Mouse (Mus musculus) Patski (cell line): ENCODE measurements around the gene Ptprs. TPM values are rescaled to one million over a fixed set of nuclear protein-coding genes. Genes with fewer than 3 reads are reported as not detected.
A peak's percentile ranks its signal among the peaks of the same experiment; 100 is the strongest.

Experiments
- ATAC-seq: fragments of 100-300 bp; one replicate; pipeline ENCODE4 v1.8.0; 2021
- CTCF ChIA-PET: fragments of 350-600 bp; sonication (Branson Sonifier 250); formaldehyde crosslinking; loops from one replicate; lab custom pipeline; 2022; ENCODE audit warnings: inconsistent platforms; lab: Charles Lee
- POLR2A ChIA-PET: fragments of 350-600 bp; sonication (Branson Sonifier 250); formaldehyde crosslinking; loops from one replicate; lab custom pipeline; 2022; ENCODE audit warnings: antibody characterized with exemption, inconsistent platforms; lab: Charles Lee
- DNase-seq: peaks from one replicate; pipeline ENCODE4 v3.0.0-alpha.2; 2011; ENCODE audit warnings: low read depth, low spot score
- H3K27me3 ChIP-seq: fragments of 371-371 bp; one replicate; pipeline ENCODE4 v1.5.1; 2021
- CTCF ChIP-seq: fragments of 100-300 bp; IDR thresholded peaks from one replicate; pipeline ENCODE4 v1.5.1; 2021
- in situ Hi-C: fragments of 300-500 bp; cut with MboI; formaldehyde crosslinking; loops from 3 replicates; pipeline ENCODE4 v1.11.1; 2018; ENCODE audit warnings: low pct_unique_long_range_greater_than_20kb, mixed read lengths
- polyA plus RNA-seq: library from polyadenylated mRNA; unstranded; gene quantifications from one replicate; pipeline ENCODE4 v1.2.3, GENCODE M21; 2021

Gene Ptprs
- polyA plus RNA-seq, 1 experiment from 2014 or later: 240 TPM

- CTCF ChIA-PET: interaction anchor here (1.2 to 1.3 kb wide), 3 partner anchors 14 to 184 kb away, joined by 3 read pairs; no protein-coding TSS in a partner anchor
- in situ Hi-C loops: no loop called here
- ATAC-seq: no peak
Observed at GRCm38 (mm10) chr17:56368291-56368790, 107.9 kb downstream of the Ptprs start.

GRCm38 (mm10) chr17:56365791-56366673 lies 110.3 kb downstream of the Ptprs start:
- POLR2A ChIA-PET: no interaction called here

More at GRCm38 (mm10) chr17:56368291-56368790, 107.9 kb downstream of the Ptprs start:
- no peaks in the 10 kb centered on the region for H3K27me3 ChIP-seq
- no peak for TF ChIP-seq CTCF
- no peak for DNase-seq
- POLR2A ChIA-PET: interaction anchor here (1.1 to 1.2 kb wide), 2 partner anchors 8 to 13 kb away, joined by 3 to 5 read pairs; no protein-coding TSS in a partner anchor

More at GRCm38 (mm10) chr17:56365791-56366673, 110.3 kb downstream of the Ptprs start:
- DNase-seq (peak; percentile 73), ATAC-seq (peak; percentile 79)
- H3K27me3 ChIP-seq: no peaks in the 10 kb centered on the region
- in situ Hi-C loops: no loop called here
- no peak for TF ChIP-seq CTCF
- CTCF ChIA-PET: interaction anchor here (0.8 kb wide), 1 partner anchor 15 kb away, joined by 3 read pairs; no protein-coding TSS in a partner anchor

Other genes starting within 250 kb of the Ptprs start
- 17.2 TPM for gene Fem1a, start 219.7 kb downstream of the Ptprs start, polyA plus RNA-seq
- gene Ticam1, start 199.7 kb downstream of the Ptprs start, polyA plus RNA-seq: 23.9 TPM
- gene Plin3, start 183.6 kb downstream of the Ptprs start, polyA plus RNA-seq: 82.5 TPM
- gene Arrdc5, start 176.2 kb downstream of the Ptprs start, polyA plus RNA-seq: not detected
- 44.3 TPM for gene Uhrf1, start 173.2 kb downstream of the Ptprs start, polyA plus RNA-seq
- 29.1 TPM for gene Kdm4b, start 150.4 kb downstream of the Ptprs start, polyA plus RNA-seq
- gene Znrf4, start 35.9 kb upstream of the Ptprs start, polyA plus RNA-seq: not detected
- gene Gm20219, start 77.9 kb upstream of the Ptprs start, polyA plus RNA-seq: 1.5 TPM
- 127 TPM for gene Safb2, start 108.1 kb upstream of the Ptprs start, polyA plus RNA-seq
- gene Safb, start 108.3 kb upstream of the Ptprs start, polyA plus RNA-seq: 159 TPM
- gene 2410015M20Rik, start 133.3 kb upstream of the Ptprs start, polyA plus RNA-seq: 323 TPM
- gene Rpl36, start 136.9 kb upstream of the Ptprs start, polyA plus RNA-seq: 1,365 TPM
- 193 TPM for gene Lonp1, start 150.4 kb upstream of the Ptprs start, polyA plus RNA-seq
- gene Catsperd, start 151.7 kb upstream of the Ptprs start, polyA plus RNA-seq: 0.35 TPM
- gene Ranbp3, start 196.8 kb upstream of the Ptprs start, polyA plus RNA-seq: 85.8 TPM
- gene Ndufa11, start 241.3 kb upstream of the Ptprs start, polyA plus RNA-seq: 272 TPM
- 25.6 TPM for gene Vmac, start 241.5 kb upstream of the Ptprs start, polyA plus RNA-seq